Mouse (Mus musculus): ENCODE measurements around the gene Usp47. TPM values are rescaled to one million over a fixed set of nuclear protein-coding genes. Genes with fewer than 3 reads are reported as not detected.

The Usp47 gene
- polyA plus RNA-seq, 1 experiment = 24.7 TPM

- no peak for TF ChIP-seq CTCF (IDR thresholded peaks at IDR 0.05; ENCODE audit: control insufficient read depth, insufficient read depth, insufficient read length)
- TF ChIP-seq MYOD1 (IDR thresholded peaks at IDR 0.05; ENCODE audit: control insufficient read depth, insufficient read length, low read depth) = no peak
- no peak for TF ChIP-seq MYOG (IDR thresholded peaks at IDR 0.05; ENCODE audit: control insufficient read depth, extremely low read depth, insufficient read length)
- TF ChIP-seq USF1 (IDR thresholded peaks at IDR 0.05; ENCODE audit: low read depth) = no peak
- TF ChIP-seq CEBPB (IDR thresholded peaks at IDR 0.05; ENCODE audit: low read depth) = no peak
- TF ChIP-seq MAX (IDR thresholded peaks at IDR 0.05) = no peak
- TF ChIP-seq FOSL1 (IDR thresholded peaks at IDR 0.05; ENCODE audit: insufficient read depth, low read length, poor library complexity, severe bottlenecking) = no peak
- H3K79me3 ChIP-seq (ENCODE audit: low read depth) = peaks cover 45% of the 10 kb centered on the region
- peaks cover 43% of the 10 kb centered on the region for H3K36me3 ChIP-seq (ENCODE audit: control insufficient read depth, insufficient read depth)
- no peak overlapping the region for H3ac ChIP-seq (ENCODE audit: control insufficient read depth, insufficient read length, low read depth)
- H3K4me3 ChIP-seq (ENCODE audit: insufficient read depth, poor library complexity, severe bottlenecking) = no peak overlapping the region
- H3K79me2 ChIP-seq (ENCODE audit: control insufficient read depth, insufficient read depth) = peaks cover 54% of the 10 kb centered on the region
- H3K27me3 ChIP-seq (ENCODE audit: control insufficient read depth, insufficient read depth, insufficient read length) = no peaks in the 10 kb centered on the region
Measured at GRCm38 (mm10) chr7:112053667-112054066, 30.4 kb downstream of the Usp47 start.

GRCm38 (mm10) chr7:112055901-112056625, 32.8 kb downstream of the Usp47 start:
- peaks cover 65% of the 10 kb centered on the region for H3K36me3 ChIP-seq (ENCODE audit: control insufficient read depth, insufficient read depth)
- TF ChIP-seq MYOD1 (IDR thresholded peaks at IDR 0.05; ENCODE audit: control insufficient read depth, insufficient read length, low read depth) (no peak), USF1 (IDR thresholded peaks at IDR 0.05; ENCODE audit: low read depth) (no peak), CTCF (IDR thresholded peaks at IDR 0.05; ENCODE audit: control insufficient read depth, insufficient read depth, insufficient read length) (no peak), CEBPB (IDR thresholded peaks at IDR 0.05; ENCODE audit: low read depth) (no peak), MAX (IDR thresholded peaks at IDR 0.05) (no peak)
- H3K79me3 ChIP-seq (ENCODE audit: low read depth) = peaks cover 25% of the 10 kb centered on the region
- H3K27me3 ChIP-seq (ENCODE audit: control insufficient read depth, insufficient read depth, insufficient read length) = no peaks in the 10 kb centered on the region
- H3K79me2 ChIP-seq (ENCODE audit: control insufficient read depth, insufficient read depth) = peaks cover 30% of the 10 kb centered on the region
- no peak overlapping the region for H3K4me3 ChIP-seq (ENCODE audit: insufficient read depth, poor library complexity, severe bottlenecking)
- H3ac ChIP-seq (ENCODE audit: control insufficient read depth, insufficient read length, low read depth) = no peak overlapping the region

- Histone ChIP-seq H3K79me3 (ENCODE audit: low read depth) (no peaks in the 10 kb centered on the region), H3K27me3 (ENCODE audit: control insufficient read depth, insufficient read depth, insufficient read length) (no peaks in the 10 kb centered on the region), H3K36me3 (ENCODE audit: control insufficient read depth, insufficient read depth) (peaks cover 55% of the 10 kb centered on the region), H3ac (ENCODE audit: control insufficient read depth, insufficient read length, low read depth) (no peak overlapping the region), H3K79me2 (ENCODE audit: control insufficient read depth, insufficient read depth) (no peaks in the 10 kb centered on the region), H3K4me3 (ENCODE audit: insufficient read depth, poor library complexity, severe bottlenecking) (no peak overlapping the region)
- TF ChIP-seq FOSL1 (IDR thresholded peaks at IDR 0.05; ENCODE audit: insufficient read depth, low read length, poor library complexity, severe bottlenecking) (no peak), CTCF (IDR thresholded peaks at IDR 0.05; ENCODE audit: control insufficient read depth, insufficient read depth, insufficient read length) (no peak), USF1 (IDR thresholded peaks at IDR 0.05; ENCODE audit: low read depth) (no peak), MYOD1 (IDR thresholded peaks at IDR 0.05; ENCODE audit: control insufficient read depth, insufficient read length, low read depth) (no peak)
Measured at GRCm38 (mm10) chr7:112074868-112075267, 51.6 kb downstream of the Usp47 start.

- H3ac ChIP-seq (ENCODE audit: control insufficient read depth, insufficient read length, low read depth) = no peak overlapping the region
- peaks cover 58% of the 10 kb centered on the region for H3K36me3 ChIP-seq (ENCODE audit: control insufficient read depth, insufficient read depth)
- no peak overlapping the region for H3K4me3 ChIP-seq (ENCODE audit: insufficient read depth, poor library complexity, severe bottlenecking)
- TF ChIP-seq CTCF (IDR thresholded peaks at IDR 0.05; ENCODE audit: control insufficient read depth, insufficient read depth, insufficient read length) (no peak), USF1 (IDR thresholded peaks at IDR 0.05; ENCODE audit: low read depth) (no peak), MAX (IDR thresholded peaks at IDR 0.05) (no peak), MYOG (IDR thresholded peaks at IDR 0.05; ENCODE audit: control insufficient read depth, extremely low read depth, insufficient read length) (no peak), FOSL1 (IDR thresholded peaks at IDR 0.05; ENCODE audit: insufficient read depth, low read length, poor library complexity, severe bottlenecking) (no peak), MYOD1 (IDR thresholded peaks at IDR 0.05; ENCODE audit: control insufficient read depth, insufficient read length, low read depth) (no peak), CEBPB (IDR thresholded peaks at IDR 0.05; ENCODE audit: low read depth) (no peak)
- no peaks in the 10 kb centered on the region for H3K27me3 ChIP-seq (ENCODE audit: control insufficient read depth, insufficient read depth, insufficient read length)
- H3K79me3 ChIP-seq (ENCODE audit: low read depth) = no peaks in the 10 kb centered on the region
- no peaks in the 10 kb centered on the region for H3K79me2 ChIP-seq (ENCODE audit: control insufficient read depth, insufficient read depth)
Measured at GRCm38 (mm10) chr7:112082636-112083035, 59.3 kb downstream of the Usp47 start.

GRCm38 (mm10) chr7:112084222-112084621, 60.9 kb downstream of the Usp47 start:
- H3K4me3 ChIP-seq (ENCODE audit: insufficient read depth, poor library complexity, severe bottlenecking) = no peak overlapping the region
- no peaks in the 10 kb centered on the region for H3K79me2 ChIP-seq (ENCODE audit: control insufficient read depth, insufficient read depth)
- no peaks in the 10 kb centered on the region for H3K79me3 ChIP-seq (ENCODE audit: low read depth)
- TF ChIP-seq USF1 (IDR thresholded peaks at IDR 0.05; ENCODE audit: low read depth) (no peak), CEBPB (IDR thresholded peaks at IDR 0.05; ENCODE audit: low read depth) (no peak), MAX (IDR thresholded peaks at IDR 0.05) (no peak), CTCF (IDR thresholded peaks at IDR 0.05; ENCODE audit: control insufficient read depth, insufficient read depth, insufficient read length) (no peak), FOSL1 (IDR thresholded peaks at IDR 0.05; ENCODE audit: insufficient read depth, low read length, poor library complexity, severe bottlenecking) (no peak), MYOG (IDR thresholded peaks at IDR 0.05; ENCODE audit: control insufficient read depth, extremely low read depth, insufficient read length) (no peak), MYOD1 (IDR thresholded peaks at IDR 0.05; ENCODE audit: control insufficient read depth, insufficient read length, low read depth) (no peak)
- no peaks in the 10 kb centered on the region for H3K27me3 ChIP-seq (ENCODE audit: control insufficient read depth, insufficient read depth, insufficient read length)
- no peak overlapping the region for H3ac ChIP-seq (ENCODE audit: control insufficient read depth, insufficient read length, low read depth)
- H3K36me3 ChIP-seq (ENCODE audit: control insufficient read depth, insufficient read depth) = peaks cover 60% of the 10 kb centered on the region

GRCm38 (mm10) chr7:112085062-112085461, 61.8 kb downstream of the Usp47 start:
- no peaks in the 10 kb centered on the region for H3K27me3 ChIP-seq (ENCODE audit: control insufficient read depth, insufficient read depth, insufficient read length)
- no peaks in the 10 kb centered on the region for H3K79me3 ChIP-seq (ENCODE audit: low read depth)
- TF ChIP-seq CTCF (IDR thresholded peaks at IDR 0.05; ENCODE audit: control insufficient read depth, insufficient read depth, insufficient read length) = peak; percentile 72
- TF ChIP-seq FOSL1 (IDR thresholded peaks at IDR 0.05; ENCODE audit: insufficient read depth, low read length, poor library complexity, severe bottlenecking) = no peak
- no peak for TF ChIP-seq CEBPB (IDR thresholded peaks at IDR 0.05; ENCODE audit: low read depth)
- no peak for TF ChIP-seq USF1 (IDR thresholded peaks at IDR 0.05; ENCODE audit: low read depth)
- no peak for TF ChIP-seq MAX (IDR thresholded peaks at IDR 0.05)
- peaks cover 69% of the 10 kb centered on the region for H3K36me3 ChIP-seq (ENCODE audit: control insufficient read depth, insufficient read depth)
- H3ac ChIP-seq (ENCODE audit: control insufficient read depth, insufficient read length, low read depth) = no peak overlapping the region
- H3K79me2 ChIP-seq (ENCODE audit: control insufficient read depth, insufficient read depth) = no peaks in the 10 kb centered on the region
- H3K4me3 ChIP-seq (ENCODE audit: insufficient read depth, poor library complexity, severe bottlenecking) = no peak overlapping the region

Data from C2C12 (cell line).